Mouse (Mus musculus) megakaryocyte, embryonic 14.5 days (primary cell): ENCODE measurements around the gene Clec4e.
"Not testable (repeated sequence)": the region's sequence is repeated elsewhere in the genome, so short reads cannot be mapped to it uniquely, and the experiment has no call there.

Source experiments
- FLI1 ChIP-seq: IDR thresholded peaks from 2 replicates; pipeline ENCODE4 v1.6.1; 2012; ENCODE audit warnings: low read length, inconsistent platforms, mixed read lengths
- GATA1 ChIP-seq: IDR thresholded peaks from 3 replicates; pipeline ENCODE4 v1.6.1; 2012; ENCODE audit warnings: mixed read lengths, low read length, inconsistent platforms, borderline replicate concordance

DNA sequence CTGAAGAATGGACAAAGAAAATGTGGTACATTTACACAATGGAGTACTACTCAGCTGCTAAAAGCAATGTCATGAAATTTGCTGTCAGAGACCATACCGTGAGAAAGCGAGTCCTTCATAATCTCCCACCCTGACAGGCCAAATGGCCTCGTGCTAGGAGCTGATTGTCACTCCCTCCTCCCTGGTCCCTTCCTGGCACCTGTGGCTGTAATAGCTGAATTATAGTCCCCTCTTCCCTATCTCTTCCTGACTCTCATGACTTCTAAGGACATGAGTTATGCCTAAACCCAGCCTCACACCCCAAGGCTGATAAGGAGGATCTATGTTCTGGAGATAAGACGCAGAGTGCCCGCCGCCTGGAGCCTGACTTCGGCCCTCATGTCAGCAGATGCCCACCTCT lies 16.6 kb upstream of the Clec4e start:
- not testable (repeated sequence) for TF ChIP-seq FLI1, GATA1
